Mouse (Mus musculus) cerebellum, adult 11 months (tissue): ENCODE measurements around the gene Tiam1.
"Not testable (repeated sequence)": the region's sequence is repeated elsewhere in the genome, so short reads cannot be mapped to it uniquely, and the experiment has no call there.

Experiments
- DNase-seq: peaks from one replicate; pipeline ENCODE4 v3.0.0; 2022

The Tiam1 gene

GRCm38 (mm10) chr16:90103726-90104125 lies 39.8 kb downstream of the Tiam1 start:
- no peak for DNase-seq

- DNase-seq: no peak
Measured at GRCm38 (mm10) chr16:90102596-90102995, 41.0 kb downstream of the Tiam1 start.

- no peak for DNase-seq
Measured at GRCm38 (mm10) chr16:90098191-90098605, 45.4 kb downstream of the Tiam1 start.

GRCm38 (mm10) chr16:90097769-90098168 lies 45.8 kb downstream of the Tiam1 start:
- no peak for DNase-seq

GRCm38 (mm10) chr16:90096011-90096410 lies 47.6 kb downstream of the Tiam1 start:
- no peak for DNase-seq

- DNase-seq: no peak
Measured at GRCm38 (mm10) chr16:90093015-90093414, 50.6 kb downstream of the Tiam1 start.

GRCm38 (mm10) chr16:90091906-90092305 lies 51.7 kb downstream of the Tiam1 start:
- DNase-seq: no peak

GRCm38 (mm10) chr16:90091112-90091720 lies 52.4 kb downstream of the Tiam1 start:
- DNase-seq: peak; percentile 41

- no peak for DNase-seq
Measured at GRCm38 (mm10) chr16:90090368-90090767, 53.2 kb downstream of the Tiam1 start.

GRCm38 (mm10) chr16:90087256-90087655 lies 56.3 kb downstream of the Tiam1 start:
- DNase-seq: peak; percentile 51

- DNase-seq: no peak
Measured at GRCm38 (mm10) chr16:90086111-90086510, 57.5 kb downstream of the Tiam1 start.

- DNase-seq: no peak
Measured at GRCm38 (mm10) chr16:90085580-90085979, 58.0 kb downstream of the Tiam1 start.

- peak; percentile 56 for DNase-seq
Measured at GRCm38 (mm10) chr16:90081125-90081524, 62.4 kb downstream of the Tiam1 start.

GRCm38 (mm10) chr16:90078806-90079381 lies 64.7 kb downstream of the Tiam1 start:
- no peak for DNase-seq

GRCm38 (mm10) chr16:90073510-90073909 lies 70.1 kb downstream of the Tiam1 start:
- DNase-seq: no peak

- DNase-seq: no peak
Measured at GRCm38 (mm10) chr16:90072651-90073050, 70.9 kb downstream of the Tiam1 start.

GRCm38 (mm10) chr16:90071125-90071524 lies 72.4 kb downstream of the Tiam1 start:
- not testable (repeated sequence) for DNase-seq

- DNase-seq: no peak
Measured at GRCm38 (mm10) chr16:90070104-90070503, 73.5 kb downstream of the Tiam1 start.

- no peak for DNase-seq
Measured at GRCm38 (mm10) chr16:90069197-90069596, 74.4 kb downstream of the Tiam1 start.

GRCm38 (mm10) chr16:90052905-90053519 lies 90.6 kb downstream of the Tiam1 start:
- DNase-seq: no peak

GRCm38 (mm10) chr16:90052409-90052808 lies 91.2 kb downstream of the Tiam1 start:
- DNase-seq: no peak

GRCm38 (mm10) chr16:90051051-90051450 lies 92.5 kb downstream of the Tiam1 start:
- no peak for DNase-seq

GRCm38 (mm10) chr16:90047841-90048240 lies 95.7 kb downstream of the Tiam1 start:
- DNase-seq: no peak

GRCm38 (mm10) chr16:90046494-90047158 lies 96.9 kb downstream of the Tiam1 start:
- DNase-seq: no peak
